In genomic region chr2:35497662-35498196, GRCm38 (mm10) we compare ENCODE assay signal across 21 mouse cellular contexts. TPM values are rescaled to one million over a fixed set of nuclear protein-coding genes. Genes with fewer than 3 reads are reported as not detected.
DNase-seq lines count a peak whose midpoint lies in the region; ATAC-seq and TF ChIP-seq lines count a peak whose summit lies in the region.
"Had no signal": no experiment of that assay in that cellular context is flagged by ENCODE, and none has a peak within 500 bp of the region (broad histone marks: within the 10 kb centered on the region; RNA-seq: fewer than 3 reads in every experiment).

No protein-coding gene starts in this region.

- DNase-seq in heart, postnatal 0 days (ENCODE audit: low spot score) = peak; percentile 4
- DNase-seq in heart, adult 8-10 months (ENCODE audit: low spot score) = no peak
- peak; percentile 2 for DNase-seq in neural tube, embryonic 11.5 days (ENCODE audit: low spot score)
- DNase-seq in induced T-regulatory cell, adult 2 months (ENCODE audit: low read depth) = peak; percentile 30
- DNase-seq in thymus, postnatal 36 days = peak; percentile 35 to 42
- no peak for DNase-seq in forebrain, postnatal 0 days
- DNase-seq: adrenal gland, adult 2 months; adrenal gland, postnatal 25 days; cerebellum, adult 18-20 months; cerebellum, adult 9-11 months; cerebellum, postnatal 36 days; gastrocnemius, adult 2 months; gastrocnemius, postnatal 25 days; heart, postnatal 10 days; heart, postnatal 4 days had no signal

- H3K4me3 ChIP-seq in heart, postnatal 0 days (ENCODE audit: low read depth, low read length) = no peak overlapping the region
- H3K4me3 ChIP-seq in neural tube, embryonic 11.5 days (ENCODE audit: low read depth, low read length) = no peak overlapping the region
- no peak overlapping the region for H3K4me3 ChIP-seq in neural tube, embryonic 15.5 days (replicated peaks)
- no peak overlapping the region for H3K4me3 ChIP-seq in forebrain, postnatal 0 days (ENCODE audit: low read depth, low read length)
- H3K4me3 ChIP-seq: embryonic facial prominence, embryonic 13.5 days; forebrain, embryonic 13.5 days; gastrocnemius, adult 2 months; heart, embryonic 13.5 days; hindbrain, embryonic 12.5 days had no signal

- no peak overlapping the region for H3K9ac ChIP-seq in heart, postnatal 0 days (replicated peaks; ENCODE audit: low read depth, low read length)
- no peak overlapping the region for H3K9ac ChIP-seq in neural tube, embryonic 11.5 days (ENCODE audit: low read length)
- H3K9ac ChIP-seq in neural tube, embryonic 15.5 days (replicated peaks) = no peak overlapping the region
- H3K9ac ChIP-seq in forebrain, postnatal 0 days = no peak overlapping the region
- H3K9ac ChIP-seq: embryonic facial prominence, embryonic 13.5 days; forebrain, embryonic 13.5 days; heart, embryonic 13.5 days; hindbrain, embryonic 12.5 days had no signal

- H3K27me3 ChIP-seq in heart, postnatal 0 days (ENCODE audit: control insufficient read depth, insufficient read depth, low read length) = no peaks in the 10 kb centered on the region
- H3K27me3 ChIP-seq in neural tube, embryonic 11.5 days (ENCODE audit: control insufficient read depth, insufficient read depth, low read length) = no peaks in the 10 kb centered on the region
- H3K27me3 ChIP-seq in neural tube, embryonic 15.5 days (replicated peaks) = no peaks in the 10 kb centered on the region
- no peaks in the 10 kb centered on the region for H3K27me3 ChIP-seq in forebrain, postnatal 0 days (ENCODE audit: insufficient read depth, low read length)
- H3K27me3 ChIP-seq: CH12.LX; embryonic facial prominence, embryonic 13.5 days; forebrain, embryonic 13.5 days; heart, embryonic 13.5 days; hindbrain, embryonic 12.5 days had no signal

- no peaks in the 10 kb centered on the region for H3K9me3 ChIP-seq in heart, postnatal 0 days (replicated peaks; ENCODE audit: control insufficient read depth, low read length)
- no peaks in the 10 kb centered on the region for H3K9me3 ChIP-seq in neural tube, embryonic 11.5 days (ENCODE audit: control insufficient read depth, low read length)
- no peaks in the 10 kb centered on the region for H3K9me3 ChIP-seq in neural tube, embryonic 15.5 days (replicated peaks)
- no peaks in the 10 kb centered on the region for H3K9me3 ChIP-seq in forebrain, postnatal 0 days (ENCODE audit: low read length)
- H3K9me3 ChIP-seq: embryonic facial prominence, embryonic 13.5 days; forebrain, embryonic 13.5 days; hindbrain, embryonic 12.5 days had no signal

- H3K27ac ChIP-seq in heart, postnatal 0 days (ENCODE audit: low read depth) = no peak overlapping the region
- no peak overlapping the region for H3K27ac ChIP-seq in neural tube, embryonic 11.5 days (ENCODE audit: low read depth, low read length)
- H3K27ac ChIP-seq in neural tube, embryonic 15.5 days (replicated peaks) = no peak overlapping the region
- no peak overlapping the region for H3K27ac ChIP-seq in forebrain, postnatal 0 days (ENCODE audit: low read depth, low read length)
- H3K27ac ChIP-seq: embryonic facial prominence, embryonic 13.5 days; forebrain, embryonic 13.5 days; gastrocnemius, adult 2 months; heart, embryonic 13.5 days; hindbrain, embryonic 12.5 days had no signal

- H3K4me2 ChIP-seq in heart, postnatal 0 days (ENCODE audit: low read depth, low read length) = no peak overlapping the region
- H3K4me2 ChIP-seq in neural tube, embryonic 11.5 days (ENCODE audit: low read depth) = no peak overlapping the region
- H3K4me2 ChIP-seq in neural tube, embryonic 15.5 days = no peak overlapping the region
- H3K4me2 ChIP-seq in forebrain, postnatal 0 days (ENCODE audit: low read depth) = no peak overlapping the region
- H3K4me2 ChIP-seq: embryonic facial prominence, embryonic 13.5 days; forebrain, embryonic 13.5 days; heart, embryonic 13.5 days; hindbrain, embryonic 12.5 days had no signal

- peaks cover 11% of the 10 kb centered on the region; the same call in 1 of the 2 replicates for H3K4me1 ChIP-seq in heart, postnatal 0 days (ENCODE audit: control insufficient read depth, insufficient read depth)
- no peaks in the 10 kb centered on the region for H3K4me1 ChIP-seq in neural tube, embryonic 11.5 days (ENCODE audit: control insufficient read depth, insufficient read depth, low read length)
- H3K4me1 ChIP-seq in neural tube, embryonic 15.5 days = no peaks in the 10 kb centered on the region
- H3K4me1 ChIP-seq in forebrain, postnatal 0 days (ENCODE audit: insufficient read depth) = no peaks in the 10 kb centered on the region
- H3K4me1 ChIP-seq: forebrain, embryonic 13.5 days; hindbrain, embryonic 12.5 days had no signal

- no peak for TF ChIP-seq CTCF in heart, postnatal 0 days (IDR thresholded peaks at IDR 0.05; ENCODE audit: low read depth)
- TF ChIP-seq CTCF in forebrain, postnatal 0 days (IDR thresholded peaks at IDR 0.05; ENCODE audit: low read depth) = no peak

- no peak for TF ChIP-seq EP300 in heart, postnatal 0 days (IDR thresholded peaks at IDR 0.05; ENCODE audit: low read depth)

- WGBS in heart, postnatal 0 days = 56% methylated on average over 2 of the region's 2 CpGs
- 89% methylated on average over 2 of the region's 2 CpGs for WGBS in neural tube, embryonic 11.5 days
- WGBS in neural tube, embryonic 15.5 days = 89% methylated on average over 2 of the region's 2 CpGs
- 81% methylated on average over 2 of the region's 2 CpGs for WGBS in forebrain, postnatal 0 days

- no peaks in the 10 kb centered on the region for H3K36me3 ChIP-seq in heart, postnatal 0 days (replicated peaks; ENCODE audit: control insufficient read depth, insufficient read depth, low read length)
- H3K36me3 ChIP-seq in neural tube, embryonic 11.5 days (ENCODE audit: control insufficient read depth, insufficient read depth, low read length) = no peaks in the 10 kb centered on the region; the same call in 1 of the 2 replicates
- H3K36me3 ChIP-seq in neural tube, embryonic 15.5 days = no peaks in the 10 kb centered on the region
- H3K36me3 ChIP-seq in forebrain, postnatal 0 days (ENCODE audit: insufficient read depth) = no peaks in the 10 kb centered on the region
- H3K36me3 ChIP-seq: embryonic facial prominence, embryonic 13.5 days; heart, embryonic 13.5 days; hindbrain, embryonic 12.5 days had no signal

- no peak for ATAC-seq in heart, postnatal 0 days (ENCODE audit: insufficient read depth, low read depth)
- ATAC-seq in neural tube, embryonic 11.5 days (ENCODE audit: insufficient read depth, low FRiP score, low TSS enrichment) = no peak
- no peak for ATAC-seq in neural tube, embryonic 15.5 days (ENCODE audit: low FRiP score)
- no peak for ATAC-seq in forebrain, postnatal 0 days
- ATAC-seq: forebrain, embryonic 13.5 days had no signal

RNA-seq across cellular contexts. Expression of gene Ggta1, which starts 34.7 kb away (rescaled TPM):
- 14.8 and 37.1 TPM in 2 replicates for total RNA-seq in heart, postnatal 0 days (2014; rRNA removed; ENCODE audit: low replicate concordance)
- 16.0 and 16.4 TPM in 2 replicates for polyA plus RNA-seq in heart, postnatal 0 days (2015; fragmentation: Nextera tagmentation; extraction: Ambion mirVana)
- 10 to 100 TPM in 3 of 4 experiments, 1 to 10 TPM in 1; 9.9 to 18.2 (median 14.5) TPM for total RNA-seq in heart, adult 8-10 months (2022)
- polyA plus RNA-seq in neural tube, embryonic 11.5 days (2014; fragmentation: Nextera tagmentation; extraction: Ambion mirVana) = 7.3 and 9.5 TPM in 2 replicates
- 7.4 and 14.2 TPM in 2 replicates for polyA plus RNA-seq in neural tube, embryonic 15.5 days (2015; fragmentation: Nextera tagmentation; extraction: Ambion mirVana)
- 6.8 and 7.9 TPM in 2 replicates for total RNA-seq in forebrain, postnatal 0 days (2014; rRNA removed)
- polyA plus RNA-seq in forebrain, postnatal 0 days (2015; fragmentation: Nextera tagmentation; extraction: Ambion mirVana) = 3.0 and 4.3 TPM in 2 replicates

Comparison
In these comparisons a context has a peak if more than half of its experiments do, and no peak if none do; other contexts are left out.
1. DNase-seq: peak in heart, postnatal 0 days (single experiment), neural tube, embryonic 11.5 days (single experiment), induced T-regulatory cell, adult 2 months (single experiment) and thymus, postnatal 36 days (2 of 2); none in heart, adult 8-10 months (single experiment) and forebrain, postnatal 0 days (single experiment).